7 mouse cellular contexts compared by ENCODE assay signal in genomic region chr12:8344897-8345296, GRCm38 (mm10). TPM values are rescaled to one million over a fixed set of nuclear protein-coding genes. Genes with fewer than 3 reads are reported as not detected.
A peak's percentile ranks its signal among the peaks of the same experiment; 100 is the strongest.
DNase-seq lines count a peak whose midpoint lies in the region; ATAC-seq and TF ChIP-seq lines count a peak whose summit lies in the region.

No protein-coding gene starts in this region.

- no peaks in the 10 kb centered on the region; the same call in 1 of the 2 replicates for H3K36me3 ChIP-seq in kidney, adult 2 months (ENCODE audit: control insufficient read depth, insufficient read depth, low read length)
- no peaks in the 10 kb centered on the region for H3K36me3 ChIP-seq in liver, embryonic 13.5 days

- H3K9me3 ChIP-seq in liver, embryonic 13.5 days (replicated peaks) = no peaks in the 10 kb centered on the region

- TF ChIP-seq POLR2A in kidney, adult 2 months (IDR thresholded peaks at IDR 0.05; ENCODE audit: low read depth, low read length) = peak; percentile 16

- peak; percentile 52 for ATAC-seq in granulocyte monocyte progenitor cell, adult 5-6 weeks (replicated peaks; ENCODE audit: poor library complexity, severe bottlenecking)
- ATAC-seq in liver, embryonic 13.5 days (ENCODE audit: low read depth) = peak; percentile 51

- H3K4me3 ChIP-seq in kidney, adult 2 months (ENCODE audit: insufficient read depth, low read depth, low read length) = no peak overlapping the region
- H3K4me3 ChIP-seq in liver, embryonic 13.5 days (replicated peaks) = no peak overlapping the region

- no peak overlapping the region for H3K9ac ChIP-seq in liver, embryonic 13.5 days

- TF ChIP-seq CTCF in kidney, adult 2 months (conservative IDR thresholded peaks at IDR 0.05; ENCODE audit: insufficient read depth, insufficient read length, low read depth, low read length) = no peak

- H3K4me2 ChIP-seq in liver, embryonic 13.5 days = no peak overlapping the region

- peak overlapping the region; percentile 83 for H3K27ac ChIP-seq in kidney, adult 2 months (ENCODE audit: insufficient read depth, low read depth, low read length)
- H3K27ac ChIP-seq in liver, embryonic 13.5 days = peak overlapping the region; percentile 77

- H3K27me3 ChIP-seq in kidney, adult 2 months (replicated peaks; ENCODE audit: control insufficient read depth, insufficient read depth, low read length) = no peaks in the 10 kb centered on the region
- H3K27me3 ChIP-seq in liver, embryonic 13.5 days = no peaks in the 10 kb centered on the region

- WGBS in kidney, adult 2 months = 37% methylated on average over 9 of the region's 9 CpGs
- WGBS in liver, embryonic 13.5 days (ENCODE audit: insufficient replicate concordance) = 12% methylated on average over 9 of the region's 9 CpGs

- H3K4me1 ChIP-seq in kidney, adult 2 months (ENCODE audit: control insufficient read depth, insufficient read depth, low read length) = peaks cover 13% of the 10 kb centered on the region; the same call in 1 of the 2 replicates
- H3K4me1 ChIP-seq in liver, embryonic 13.5 days (replicated peaks) = peaks cover 16% of the 10 kb centered on the region; the same call in 1 of the 2 replicates

- peak; percentile 23 for DNase-seq in thymus, postnatal 14 days
- no peak for DNase-seq in thymus, postnatal 10 days (ENCODE audit: low spot score in 2 of 2)
- DNase-seq in kidney, adult 2 months = peak; percentile 78
- no peak for DNase-seq in liver, embryonic 13.5 days
- DNase-seq in right cerebral cortex, postnatal 14 days = peak; percentile 62
- no peak for DNase-seq in adrenal gland, adult 2 months

RNA-seq across cellular contexts. Expression of gene Hs1bp3, which starts 31.7 kb away (rescaled TPM):
- 5.4 and 19.9 TPM in 2 replicates for total RNA-seq in granulocyte monocyte progenitor cell, adult 5-6 weeks (2014; fragmentation: Nextera tagmentation)
- 5.8 and 11.2 TPM in 2 replicates for total RNA-seq in granulocyte monocyte progenitor cell, adult 5-6 weeks (2017)
- 25.3 and 27.7 TPM in 2 replicates for polyA plus RNA-seq in kidney, adult 2 months (2012; rRNA removed)
- polyA plus RNA-seq in liver, embryonic 13.5 days (2015; fragmentation: Nextera tagmentation; extraction: Ambion mirVana) = 3.7 and 4.1 TPM in 2 replicates
- total RNA-seq in adrenal gland, adult 2 months (2021) = 10 to 100 TPM; 13.8 to 22.0 TPM
- polyA plus RNA-seq in adrenal gland, adult 2 months (2012; rRNA removed) = 20.6 and 22.7 TPM in 2 replicates

RNA-seq across cellular contexts. Expression of gene Gdf7, which starts 43.1 kb away (rescaled TPM):
- not detected in 2 replicates for total RNA-seq in granulocyte monocyte progenitor cell, adult 5-6 weeks (2014; fragmentation: Nextera tagmentation)
- total RNA-seq in granulocyte monocyte progenitor cell, adult 5-6 weeks (2017) = not detected in 2 replicates
- polyA plus RNA-seq in kidney, adult 2 months (2012; rRNA removed) = 1.1 and 1.5 TPM in 2 replicates
- polyA plus RNA-seq in liver, embryonic 13.5 days (2015; fragmentation: Nextera tagmentation; extraction: Ambion mirVana) = not detected in 2 replicates
- not detected for total RNA-seq in adrenal gland, adult 2 months (2021)
- polyA plus RNA-seq in adrenal gland, adult 2 months (2012; rRNA removed) = 0.20 and 0.31 TPM in 2 replicates

Comparison
In these comparisons a context has a peak if more than half of its experiments do, and no peak if none do; other contexts are left out.
1. DNase-seq: peak in thymus, postnatal 14 days (single experiment), kidney, adult 2 months (single experiment) and right cerebral cortex, postnatal 14 days (single experiment); none in thymus, postnatal 10 days (0 of 2), liver, embryonic 13.5 days (single experiment) and adrenal gland, adult 2 months (single experiment).